Comparison of ENCODE assay signal across 15 mouse cellular contexts in the genomic region with DNA sequence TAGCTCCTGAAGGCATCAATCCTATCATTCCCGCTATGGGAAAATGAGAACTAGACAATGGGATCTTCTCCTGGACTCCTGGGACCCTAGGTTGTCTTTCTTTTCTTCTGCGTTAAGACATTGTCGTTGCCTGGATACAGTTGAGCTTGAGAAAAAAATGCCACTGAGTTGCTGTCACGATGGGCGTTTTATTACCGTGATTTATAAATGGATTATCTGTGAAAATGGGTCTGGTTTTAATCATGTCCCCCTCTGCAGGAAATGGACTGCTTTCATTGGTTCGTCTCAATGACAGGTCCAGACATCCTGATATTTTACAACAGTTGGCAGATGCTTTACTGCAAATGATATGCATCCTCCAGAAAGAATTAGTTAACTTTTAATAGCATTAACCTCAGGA.
DNase-seq lines count a peak whose midpoint lies in the region; ATAC-seq lines count a peak whose summit lies in the region.
"Had no signal": no experiment of that assay in that cellular context is flagged by ENCODE, and none has a peak within 500 bp of the region (broad histone marks: within the 10 kb centered on the region; RNA-seq: fewer than 3 reads in every experiment).

No protein-coding gene starts in this region.

- H3K27me3 ChIP-seq in neural tube, embryonic 11.5 days (ENCODE audit: control insufficient read depth, insufficient read depth, low read length), result no peaks in the 10 kb centered on the region
- H3K27me3 ChIP-seq in hindbrain, embryonic 12.5 days, result no peaks in the 10 kb centered on the region
- H3K27me3 ChIP-seq in midbrain, embryonic 14.5 days (ENCODE audit: control insufficient read depth, insufficient read depth, low read length), result no peaks in the 10 kb centered on the region
- H3K27me3 ChIP-seq: embryonic facial prominence, embryonic 13.5 days; forebrain, embryonic 13.5 days; liver, embryonic 13.5 days had no signal

- DNase-seq in neural tube, embryonic 11.5 days (ENCODE audit: low spot score), result peak; percentile 26
- no peak for DNase-seq in neural tube, embryonic 10.5 days (ENCODE audit: extremely low spot score, low spot score)
- peak; percentile 59 for DNase-seq in midbrain, embryonic 14.5 days
- no peak for DNase-seq in adrenal gland, postnatal 36 days
- no peak for DNase-seq in cerebellum, postnatal 10 days
- DNase-seq: cerebellum, adult 8-10 months; heart, adult 18-20 months; liver, embryonic 13.5 days; lung, postnatal 14 days had no signal

- H3K4me1 ChIP-seq in neural tube, embryonic 11.5 days (ENCODE audit: control insufficient read depth, insufficient read depth, low read length), result no peaks in the 10 kb centered on the region
- H3K4me1 ChIP-seq in hindbrain, embryonic 12.5 days, result peaks cover 7% of the 10 kb centered on the region
- H3K4me1 ChIP-seq in midbrain, embryonic 14.5 days (ENCODE audit: control insufficient read depth, insufficient read depth, low read length), result 0 out of 2 replicates have a peak, but pooled peaks cover 3% of the 10 kb centered on the region
- H3K4me1 ChIP-seq: embryonic facial prominence, embryonic 13.5 days; forebrain, embryonic 13.5 days; liver, embryonic 13.5 days had no signal

- no peak overlapping the region for H3K9ac ChIP-seq in neural tube, embryonic 11.5 days (ENCODE audit: low read length)
- H3K9ac ChIP-seq in hindbrain, embryonic 12.5 days, result no peak overlapping the region
- H3K9ac ChIP-seq in midbrain, embryonic 14.5 days (replicated peaks; ENCODE audit: low read length), result no peak overlapping the region
- H3K9ac ChIP-seq: embryonic facial prominence, embryonic 13.5 days; forebrain, embryonic 13.5 days; liver, embryonic 13.5 days had no signal

- H3K27ac ChIP-seq in neural tube, embryonic 11.5 days (ENCODE audit: low read depth, low read length), result no peak overlapping the region
- H3K27ac ChIP-seq in hindbrain, embryonic 12.5 days, result no peak overlapping the region
- no peak overlapping the region for H3K27ac ChIP-seq in midbrain, embryonic 14.5 days (replicated peaks; ENCODE audit: low read depth, low read length)
- H3K27ac ChIP-seq: embryonic facial prominence, embryonic 13.5 days; forebrain, embryonic 13.5 days; liver, embryonic 13.5 days had no signal

- no peaks in the 10 kb centered on the region for H3K9me3 ChIP-seq in neural tube, embryonic 11.5 days (ENCODE audit: control insufficient read depth, low read length)
- no peaks in the 10 kb centered on the region for H3K9me3 ChIP-seq in hindbrain, embryonic 12.5 days (replicated peaks)
- H3K9me3 ChIP-seq in midbrain, embryonic 14.5 days (ENCODE audit: control insufficient read depth, low read length), result no peaks in the 10 kb centered on the region
- H3K9me3 ChIP-seq: embryonic facial prominence, embryonic 13.5 days; forebrain, embryonic 13.5 days; liver, embryonic 13.5 days had no signal

- no peak overlapping the region for H3K4me3 ChIP-seq in neural tube, embryonic 11.5 days (ENCODE audit: low read depth, low read length)
- no peak overlapping the region for H3K4me3 ChIP-seq in hindbrain, embryonic 12.5 days
- no peak overlapping the region for H3K4me3 ChIP-seq in midbrain, embryonic 14.5 days (replicated peaks; ENCODE audit: low read depth, low read length)
- H3K4me3 ChIP-seq: embryonic facial prominence, embryonic 13.5 days; forebrain, embryonic 13.5 days; liver, embryonic 13.5 days had no signal

- no peak overlapping the region for H3K4me2 ChIP-seq in neural tube, embryonic 11.5 days (ENCODE audit: low read depth)
- H3K4me2 ChIP-seq in hindbrain, embryonic 12.5 days (replicated peaks), result no peak overlapping the region
- no peak overlapping the region for H3K4me2 ChIP-seq in midbrain, embryonic 14.5 days (ENCODE audit: low read length)
- H3K4me2 ChIP-seq: embryonic facial prominence, embryonic 13.5 days; forebrain, embryonic 13.5 days; liver, embryonic 13.5 days had no signal

- WGBS in neural tube, embryonic 11.5 days, result 26% methylated on average over 7 of the region's 7 CpGs
- WGBS in hindbrain, embryonic 12.5 days, result 31% methylated on average over 7 of the region's 7 CpGs
- 7% methylated on average over 7 of the region's 7 CpGs for WGBS in midbrain, embryonic 14.5 days

- ATAC-seq in neural tube, embryonic 11.5 days (ENCODE audit: insufficient read depth, low FRiP score, low TSS enrichment), result peak; percentile 94
- ATAC-seq in hindbrain, embryonic 12.5 days (ENCODE audit: low FRiP score), result peak; percentile 72; the same call in 1 of the 2 replicates
- ATAC-seq in midbrain, embryonic 14.5 days (ENCODE audit: low FRiP score, low TSS enrichment), result peak; percentile 37; the same call in 1 of the 2 replicates
- ATAC-seq in erythroid progenitor cell, adult 5-6 weeks (replicated peaks; ENCODE audit: low FRiP score, poor library complexity, severe bottlenecking), result no peak
- ATAC-seq: CD4-positive, CD25-positive, alpha-beta regulatory T cell, adult 4 months; forebrain, embryonic 13.5 days; intestine, postnatal 0 days had no signal

- no peaks in the 10 kb centered on the region for H3K36me3 ChIP-seq in neural tube, embryonic 11.5 days (ENCODE audit: control insufficient read depth, insufficient read depth, low read length)
- no peaks in the 10 kb centered on the region for H3K36me3 ChIP-seq in hindbrain, embryonic 12.5 days
- no peaks in the 10 kb centered on the region for H3K36me3 ChIP-seq in midbrain, embryonic 14.5 days (ENCODE audit: control insufficient read depth, insufficient read depth, low read length)
- H3K36me3 ChIP-seq: embryonic facial prominence, embryonic 13.5 days; liver, embryonic 13.5 days had no signal

Comparison
In these comparisons a context has a peak if more than half of its experiments do, and no peak if none do; other contexts are left out.
1. DNase-seq: peak in neural tube, embryonic 11.5 days (single experiment) and midbrain, embryonic 14.5 days (single experiment); none in neural tube, embryonic 10.5 days (single experiment), adrenal gland, postnatal 36 days (0 of 2) and cerebellum, postnatal 10 days (0 of 2).